Mouse (Mus musculus): ENCODE measurements at regions not wholly inside any gene's neighbourhood (a gene's known extent, or its start where the extent isn't known, plus 50 kb on each side); places are given as distances from the start of the nearest gene placed in this dataset.

DNA sequence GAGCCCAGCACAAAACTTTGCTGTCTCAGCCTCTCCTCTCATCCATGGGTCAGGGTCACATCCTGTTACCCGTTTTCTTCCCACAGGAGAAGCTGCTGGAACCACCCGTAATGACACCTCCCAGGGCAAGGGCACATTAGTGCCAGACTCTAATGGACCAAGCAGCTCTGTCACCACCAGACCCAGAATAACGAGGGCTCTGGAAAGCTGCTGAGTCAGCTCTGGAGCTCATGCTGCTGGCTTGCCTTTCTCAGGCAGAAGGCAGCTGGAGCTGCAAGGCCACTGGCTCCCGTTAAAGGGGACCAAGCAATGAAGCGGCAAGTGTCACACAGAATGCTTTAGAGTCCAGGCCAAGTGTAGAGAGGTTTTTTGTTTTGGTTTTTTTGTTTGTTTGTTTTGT is 268.9 kb downstream of the Ptpru start:
- Histone ChIP-seq H3K9me3 (replicated peaks; ENCODE audit: control insufficient read depth, insufficient read depth, low read length, poor library complexity, severe bottlenecking) (no peaks in the 10 kb centered on the region), H3K27me3 (ENCODE audit: control insufficient read depth, insufficient read depth, low read length, poor library complexity, severe bottlenecking) (no peaks in the 10 kb centered on the region), H3K36me3 (ENCODE audit: control insufficient read depth, insufficient read depth, low read length, poor library complexity, severe bottlenecking) (no peaks in the 10 kb centered on the region), H3K4me1 (ENCODE audit: control insufficient read depth, insufficient read depth, low read length) (no peaks in the 10 kb centered on the region), H3K4me3 (ENCODE audit: low read depth, low read length) (no peak overlapping the region), H3K9ac (ENCODE audit: low read depth, poor library complexity, severe bottlenecking) (no peak overlapping the region), H3K27ac (ENCODE audit: insufficient read depth, low read length) (no peak overlapping the region)
- no peak for TF ChIP-seq EP300 (IDR thresholded peaks at IDR 0.05; ENCODE audit: insufficient read depth, low read depth, low read length)
- no peak for TF ChIP-seq CTCF (IDR thresholded peaks at IDR 0.05; ENCODE audit: low read depth, low read length)
- no peak for TF ChIP-seq POLR2A (IDR thresholded peaks at IDR 0.05; ENCODE audit: insufficient read depth, low read length)

- H3K27ac ChIP-seq (ENCODE audit: insufficient read depth, low read length) = no peak overlapping the region
- no peaks in the 10 kb centered on the region for H3K4me1 ChIP-seq (ENCODE audit: control insufficient read depth, insufficient read depth, low read length)
- H3K36me3 ChIP-seq (ENCODE audit: control insufficient read depth, insufficient read depth, low read length, poor library complexity, severe bottlenecking) = no peaks in the 10 kb centered on the region
- no peak for TF ChIP-seq POLR2A (IDR thresholded peaks at IDR 0.05; ENCODE audit: insufficient read depth, low read length)
- no peak for TF ChIP-seq CTCF (IDR thresholded peaks at IDR 0.05; ENCODE audit: low read depth, low read length)
- TF ChIP-seq EP300 (IDR thresholded peaks at IDR 0.05; ENCODE audit: insufficient read depth, low read depth, low read length) = no peak
- H3K4me3 ChIP-seq (ENCODE audit: low read depth, low read length) = no peak overlapping the region
- no peaks in the 10 kb centered on the region for H3K27me3 ChIP-seq (ENCODE audit: control insufficient read depth, insufficient read depth, low read length, poor library complexity, severe bottlenecking)
- H3K9me3 ChIP-seq (replicated peaks; ENCODE audit: control insufficient read depth, insufficient read depth, low read length, poor library complexity, severe bottlenecking) = no peaks in the 10 kb centered on the region
- no peak overlapping the region for H3K9ac ChIP-seq (ENCODE audit: low read depth, poor library complexity, severe bottlenecking)
These were observed 260.5 kb downstream of the Ptpru start for GRCm38 (mm10) chr4:131577571-131577970.

DNA sequence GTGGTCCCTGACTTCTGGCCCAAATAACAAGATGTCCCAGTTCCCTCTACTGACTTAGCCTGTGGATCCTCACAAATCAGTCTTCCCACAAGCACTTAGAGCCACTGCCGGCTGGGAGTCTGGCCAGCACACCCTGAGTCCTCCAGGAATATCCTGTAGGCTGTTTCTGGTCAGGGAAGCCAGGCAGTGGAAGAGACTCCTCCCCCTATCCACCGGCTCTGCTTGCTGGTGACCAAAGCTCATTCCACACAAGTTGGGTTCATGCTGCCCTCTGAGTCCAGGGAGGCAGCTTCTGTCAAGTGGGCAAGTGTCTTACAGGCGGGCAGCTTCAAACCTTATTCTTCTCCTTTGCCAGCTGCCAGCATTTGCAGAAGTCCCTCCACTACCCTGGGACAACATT is 252.1 kb downstream of the Ptpru start:
- no peak overlapping the region for H3K9ac ChIP-seq (ENCODE audit: low read depth, poor library complexity, severe bottlenecking)
- no peak overlapping the region for H3K4me3 ChIP-seq (ENCODE audit: low read depth, low read length)
- H3K27ac ChIP-seq (ENCODE audit: insufficient read depth, low read length) = no peak overlapping the region
- no peaks in the 10 kb centered on the region for H3K9me3 ChIP-seq (replicated peaks; ENCODE audit: control insufficient read depth, insufficient read depth, low read length, poor library complexity, severe bottlenecking)
- H3K27me3 ChIP-seq (ENCODE audit: control insufficient read depth, insufficient read depth, low read length, poor library complexity, severe bottlenecking) = no peaks in the 10 kb centered on the region
- no peaks in the 10 kb centered on the region for H3K36me3 ChIP-seq (ENCODE audit: control insufficient read depth, insufficient read depth, low read length, poor library complexity, severe bottlenecking)
- H3K4me1 ChIP-seq (ENCODE audit: control insufficient read depth, insufficient read depth, low read length) = no peaks in the 10 kb centered on the region
- no peak for TF ChIP-seq POLR2A (IDR thresholded peaks at IDR 0.05; ENCODE audit: insufficient read depth, low read length)
- TF ChIP-seq EP300 (IDR thresholded peaks at IDR 0.05; ENCODE audit: insufficient read depth, low read depth, low read length) = no peak
- TF ChIP-seq CTCF (IDR thresholded peaks at IDR 0.05; ENCODE audit: low read depth, low read length) = no peak

DNA sequence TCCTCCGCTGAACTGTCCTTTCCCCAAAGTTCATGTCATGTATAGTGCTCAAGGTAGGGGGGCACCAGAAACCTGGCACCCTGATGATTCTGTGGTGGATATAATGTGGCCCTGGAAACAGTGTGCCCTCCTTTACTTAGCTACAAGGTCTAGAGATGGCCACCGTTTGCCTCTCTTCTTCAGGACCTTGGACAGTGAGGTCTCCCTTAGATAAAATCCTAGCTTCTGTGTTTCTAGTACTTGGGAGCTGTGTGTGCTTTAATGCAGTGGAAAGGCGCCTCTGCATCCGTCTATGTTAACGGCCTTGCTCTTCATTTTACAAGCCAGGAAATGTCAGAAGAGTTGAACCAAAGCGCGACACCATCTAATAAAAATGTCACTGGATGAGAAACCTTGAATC is 250.6 kb downstream of the Ptpru start:
- Histone ChIP-seq H3K27ac (ENCODE audit: insufficient read depth, low read length) (no peak overlapping the region), H3K4me3 (ENCODE audit: low read depth, low read length) (no peak overlapping the region), H3K9ac (ENCODE audit: low read depth, poor library complexity, severe bottlenecking) (no peak overlapping the region), H3K9me3 (replicated peaks; ENCODE audit: control insufficient read depth, insufficient read depth, low read length, poor library complexity, severe bottlenecking) (no peaks in the 10 kb centered on the region), H3K36me3 (ENCODE audit: control insufficient read depth, insufficient read depth, low read length, poor library complexity, severe bottlenecking) (no peaks in the 10 kb centered on the region), H3K4me1 (ENCODE audit: control insufficient read depth, insufficient read depth, low read length) (no peaks in the 10 kb centered on the region), H3K27me3 (ENCODE audit: control insufficient read depth, insufficient read depth, low read length, poor library complexity, severe bottlenecking) (no peaks in the 10 kb centered on the region)
- TF ChIP-seq POLR2A (IDR thresholded peaks at IDR 0.05; ENCODE audit: insufficient read depth, low read length) (no peak), EP300 (IDR thresholded peaks at IDR 0.05; ENCODE audit: insufficient read depth, low read depth, low read length) (no peak), CTCF (IDR thresholded peaks at IDR 0.05; ENCODE audit: low read depth, low read length) (no peak)

DNA sequence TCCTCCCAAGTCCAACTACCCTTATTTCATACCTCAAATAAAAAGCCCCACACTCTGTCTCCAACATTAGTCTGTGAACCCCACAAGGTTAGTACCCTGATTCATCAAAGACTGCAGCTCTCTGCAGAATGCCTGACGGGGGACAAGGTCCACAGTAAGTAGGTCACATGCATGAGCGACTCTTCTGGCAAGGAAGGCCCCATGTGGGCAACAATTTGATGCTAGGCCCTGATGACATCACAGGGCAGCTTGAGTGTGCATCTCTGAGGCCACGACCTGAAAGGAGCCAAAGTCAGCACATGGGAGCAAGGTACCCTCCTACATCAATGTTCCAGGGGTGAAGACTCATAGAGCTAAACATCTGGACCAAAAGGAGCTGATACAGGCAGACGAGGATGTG is 248.0 kb downstream of the Ptpru start:
- no peak overlapping the region for H3K9ac ChIP-seq (ENCODE audit: low read depth, poor library complexity, severe bottlenecking)

DNA sequence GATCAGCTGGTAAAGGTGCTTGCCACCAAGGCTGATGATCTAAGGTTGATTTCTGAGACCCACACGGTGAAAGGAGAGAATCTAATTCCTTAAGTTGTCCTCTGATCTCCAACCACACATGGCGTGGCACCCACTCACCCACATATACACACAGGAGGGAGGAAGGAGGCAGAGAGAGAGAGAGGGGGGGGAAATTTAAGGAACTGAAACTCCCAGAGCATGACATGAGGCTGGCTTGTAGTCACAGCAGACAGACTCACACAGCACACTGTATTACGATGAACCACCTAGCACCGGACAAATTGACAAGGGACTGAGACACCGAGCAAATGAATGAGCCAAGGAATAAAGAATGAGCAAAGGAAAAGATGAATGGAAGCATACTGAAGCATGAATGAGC is 246.6 kb downstream of the Ptpru start:
- H3K9me3 ChIP-seq (replicated peaks; ENCODE audit: control insufficient read depth, insufficient read depth, low read length, poor library complexity, severe bottlenecking) = no peaks in the 10 kb centered on the region
- no peaks in the 10 kb centered on the region for H3K27me3 ChIP-seq (ENCODE audit: control insufficient read depth, insufficient read depth, low read length, poor library complexity, severe bottlenecking)
- TF ChIP-seq POLR2A (IDR thresholded peaks at IDR 0.05; ENCODE audit: insufficient read depth, low read length) (no peak), CTCF (IDR thresholded peaks at IDR 0.05; ENCODE audit: low read depth, low read length) (no peak), EP300 (IDR thresholded peaks at IDR 0.05; ENCODE audit: insufficient read depth, low read depth, low read length) (no peak)
- no peak overlapping the region for H3K4me3 ChIP-seq (ENCODE audit: low read depth, low read length)
- H3K4me1 ChIP-seq (ENCODE audit: control insufficient read depth, insufficient read depth, low read length) = no peaks in the 10 kb centered on the region
- no peaks in the 10 kb centered on the region for H3K36me3 ChIP-seq (ENCODE audit: control insufficient read depth, insufficient read depth, low read length, poor library complexity, severe bottlenecking)
- no peak overlapping the region for H3K9ac ChIP-seq (ENCODE audit: low read depth, poor library complexity, severe bottlenecking)
- no peak overlapping the region for H3K27ac ChIP-seq (ENCODE audit: insufficient read depth, low read length)

More for the DNA sequence above, 248.0 kb downstream of the Ptpru start:
- TF ChIP-seq CTCF (IDR thresholded peaks at IDR 0.05; ENCODE audit: low read depth, low read length) (no peak), POLR2A (IDR thresholded peaks at IDR 0.05; ENCODE audit: insufficient read depth, low read length) (no peak), EP300 (IDR thresholded peaks at IDR 0.05; ENCODE audit: insufficient read depth, low read depth, low read length) (no peak)
- no peaks in the 10 kb centered on the region for H3K4me1 ChIP-seq (ENCODE audit: control insufficient read depth, insufficient read depth, low read length)
- H3K27me3 ChIP-seq (ENCODE audit: control insufficient read depth, insufficient read depth, low read length, poor library complexity, severe bottlenecking) = no peaks in the 10 kb centered on the region
- H3K36me3 ChIP-seq (ENCODE audit: control insufficient read depth, insufficient read depth, low read length, poor library complexity, severe bottlenecking) = no peaks in the 10 kb centered on the region
- H3K9me3 ChIP-seq (replicated peaks; ENCODE audit: control insufficient read depth, insufficient read depth, low read length, poor library complexity, severe bottlenecking) = no peaks in the 10 kb centered on the region
- no peak overlapping the region for H3K27ac ChIP-seq (ENCODE audit: insufficient read depth, low read length)
- H3K4me3 ChIP-seq (ENCODE audit: low read depth, low read length) = no peak overlapping the region

Measured in ES-Bruce4 (cell line).